Mouse (Mus musculus): ENCODE measurements around the gene Itpr3. TPM values are rescaled to one million over a fixed set of nuclear protein-coding genes. Genes with fewer than 3 reads are reported as not detected.
A peak's percentile ranks its signal among the peaks of the same experiment; 100 is the strongest.

The Itpr3 gene
- polyA plus RNA-seq, 1 experiment from 2014 or later: 1.8 TPM

DNA sequence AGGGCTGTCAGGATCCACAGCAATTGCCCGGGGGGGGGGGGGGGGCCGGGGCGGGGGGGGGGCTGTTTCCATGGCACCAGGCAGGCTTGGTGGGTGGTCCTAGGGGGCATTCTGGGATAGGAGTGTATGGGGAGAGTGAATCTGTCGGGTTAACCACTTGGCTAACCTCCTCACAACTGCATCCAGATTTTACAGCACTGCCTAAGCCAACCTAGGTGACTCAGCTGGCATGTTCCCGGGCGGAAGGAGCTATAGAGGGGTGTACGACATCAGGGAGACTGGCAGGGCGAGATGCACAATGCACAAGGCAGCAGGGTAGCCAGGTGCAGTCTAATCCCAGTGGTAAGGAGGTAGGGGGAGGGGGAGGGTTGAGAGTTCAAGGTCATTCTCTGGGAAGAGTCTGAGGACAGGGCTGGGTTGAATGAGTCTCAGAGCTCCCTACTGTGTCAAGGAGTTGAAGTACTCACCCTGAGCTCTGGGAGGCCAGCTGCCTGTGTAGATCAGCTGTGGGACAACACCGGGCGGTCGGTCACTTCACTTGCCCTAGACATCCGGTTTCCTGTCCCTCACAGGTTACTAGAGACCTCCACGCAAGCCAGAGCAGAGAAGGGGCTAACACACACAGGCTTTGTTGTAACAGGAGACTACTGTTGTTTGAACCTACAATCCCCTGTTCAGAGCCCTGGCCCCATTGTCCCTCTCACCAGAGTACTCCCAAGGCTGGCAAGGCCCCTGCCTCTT is 15.9 kb upstream of the Itpr3 start:
- H3K27ac ChIP-seq: peak overlapping the region; percentile 84
- 39% methylated on average over 13 of the region's 13 CpGs for WGBS
- H3K4me3 ChIP-seq: no peak overlapping the region

DNA sequence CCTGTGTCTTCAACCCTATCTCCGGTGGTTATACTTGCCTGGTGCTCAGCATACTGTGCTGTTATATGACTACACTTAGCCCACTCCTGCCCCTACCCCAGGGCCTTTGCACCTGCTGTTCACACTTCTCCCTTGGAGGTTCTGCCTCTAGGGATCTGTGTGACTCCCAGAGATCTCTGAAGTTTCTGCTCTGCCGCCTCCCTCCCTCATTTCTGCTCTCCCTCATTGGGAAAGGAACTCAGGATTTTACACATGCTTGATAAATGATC is 15.4 kb upstream of the Itpr3 start:
- DNase-seq (ENCODE audit: low spot score): no peak
- peaks cover 21% of the 10 kb centered on the region for H3K27me3 ChIP-seq (ENCODE audit: insufficient read depth, poor library complexity, severe bottlenecking)
- H3K36me3 ChIP-seq: no peaks in the 10 kb centered on the region
- no peak overlapping the region for H3K4me3 ChIP-seq
- WGBS: 89% methylated on average over 2 of the region's 2 CpGs
- H3K27ac ChIP-seq: peak overlapping the region; percentile 84; the same call in 1 of the 2 replicates
- no peaks in the 10 kb centered on the region for H3K9me3 ChIP-seq
- peaks cover 51% of the 10 kb centered on the region for H3K4me1 ChIP-seq (replicated peaks)

More for the DNA sequence above, 15.9 kb upstream of the Itpr3 start:
- Histone ChIP-seq H3K4me1 (replicated peaks) (peaks cover 51% of the 10 kb centered on the region), H3K9me3 (no peaks in the 10 kb centered on the region), H3K27me3 (ENCODE audit: insufficient read depth, poor library complexity, severe bottlenecking) (peaks cover 21% of the 10 kb centered on the region), H3K36me3 (no peaks in the 10 kb centered on the region)
- no peak for DNase-seq (ENCODE audit: low spot score)

DNA sequence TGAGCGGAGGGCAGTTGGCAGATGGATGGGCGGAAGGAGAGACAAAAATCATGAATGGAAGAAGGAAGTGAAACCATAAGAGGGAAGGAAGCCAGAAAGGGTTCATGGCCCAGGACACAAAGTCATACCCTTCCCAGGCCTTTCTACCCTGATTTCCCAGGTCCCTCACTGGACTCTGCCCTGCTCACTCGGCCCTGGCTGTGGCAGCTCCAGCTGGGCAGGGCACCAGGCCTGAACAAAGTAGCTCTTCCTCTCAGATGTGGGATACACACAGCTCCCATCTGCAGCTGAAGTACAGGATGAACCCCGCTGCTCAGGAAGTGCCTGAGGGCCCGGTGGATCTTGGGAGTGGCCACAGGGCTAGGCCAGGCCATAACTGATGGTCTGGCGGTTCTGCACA is 14.3 kb upstream of the Itpr3 start:
- Histone ChIP-seq H3K4me3 (no peak overlapping the region), H3K36me3 (no peaks in the 10 kb centered on the region), H3K9me3 (no peaks in the 10 kb centered on the region), H3K4me1 (replicated peaks) (peaks cover 51% of the 10 kb centered on the region), H3K27me3 (ENCODE audit: insufficient read depth, poor library complexity, severe bottlenecking) (peaks cover 19% of the 10 kb centered on the region), H3K27ac (peak overlapping the region; percentile 70)
- WGBS: 72% methylated on average over 6 of the region's 6 CpGs
- DNase-seq (ENCODE audit: low spot score): no peak

DNA sequence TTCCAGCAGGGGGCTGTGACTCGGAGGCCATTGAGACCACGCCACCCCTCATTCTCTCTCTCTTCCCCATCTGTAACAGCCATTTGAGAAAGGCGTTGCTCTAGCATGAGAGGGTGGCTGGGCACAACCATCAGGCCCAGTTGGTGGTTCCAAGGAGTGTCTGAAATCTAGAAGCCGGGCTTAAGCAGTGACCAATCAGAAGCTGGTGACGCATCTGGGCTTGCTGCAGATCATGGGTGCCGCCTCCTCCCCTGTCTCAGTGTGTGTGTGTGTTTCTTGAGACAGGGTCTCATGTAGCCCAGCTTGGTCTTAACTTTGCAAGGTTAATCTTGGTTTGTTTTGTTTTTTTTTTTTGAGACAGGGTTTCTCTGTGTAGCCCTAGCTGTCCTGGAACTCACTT is 11.9 kb upstream of the Itpr3 start:
- WGBS: 86% methylated on average over 6 of the region's 6 CpGs
- Histone ChIP-seq H3K4me1 (replicated peaks) (peaks cover 36% of the 10 kb centered on the region), H3K27ac (no peak overlapping the region)

GRCm38 (mm10) chr17:27047762-27048444 is 9.2 kb upstream of the Itpr3 start:
- 76% methylated on average over 14 of the region's 14 CpGs for WGBS
- Histone ChIP-seq H3K27me3 (ENCODE audit: insufficient read depth, poor library complexity, severe bottlenecking) (no peaks in the 10 kb centered on the region), H3K36me3 (no peaks in the 10 kb centered on the region), H3K27ac (peak overlapping the region; percentile 75), H3K4me3 (no peak overlapping the region), H3K9me3 (no peaks in the 10 kb centered on the region), H3K4me1 (replicated peaks) (peaks cover 29% of the 10 kb centered on the region)
- DNase-seq (ENCODE audit: low spot score): no peak

More for the DNA sequence above, 11.9 kb upstream of the Itpr3 start:
- no peak overlapping the region for H3K4me3 ChIP-seq
- no peaks in the 10 kb centered on the region for H3K9me3 ChIP-seq
- H3K27me3 ChIP-seq (ENCODE audit: insufficient read depth, poor library complexity, severe bottlenecking): no peaks in the 10 kb centered on the region; the same call in 1 of the 2 replicates
- no peaks in the 10 kb centered on the region for H3K36me3 ChIP-seq
- DNase-seq (ENCODE audit: low spot score): no peak

GRCm38 (mm10) chr17:27048445-27049239 is 8.5 kb upstream of the Itpr3 start:
- no peaks in the 10 kb centered on the region; the same call in 1 of the 2 replicates for H3K27me3 ChIP-seq (ENCODE audit: insufficient read depth, poor library complexity, severe bottlenecking)
- H3K4me3 ChIP-seq: no peak overlapping the region
- DNase-seq (ENCODE audit: low spot score): no peak
- H3K36me3 ChIP-seq: no peaks in the 10 kb centered on the region
- 63% methylated on average over 14 of the region's 14 CpGs for WGBS
- peak overlapping the region; percentile 75 for H3K27ac ChIP-seq
- no peaks in the 10 kb centered on the region for H3K9me3 ChIP-seq
- peaks cover 23% of the 10 kb centered on the region for H3K4me1 ChIP-seq (replicated peaks)

DNA sequence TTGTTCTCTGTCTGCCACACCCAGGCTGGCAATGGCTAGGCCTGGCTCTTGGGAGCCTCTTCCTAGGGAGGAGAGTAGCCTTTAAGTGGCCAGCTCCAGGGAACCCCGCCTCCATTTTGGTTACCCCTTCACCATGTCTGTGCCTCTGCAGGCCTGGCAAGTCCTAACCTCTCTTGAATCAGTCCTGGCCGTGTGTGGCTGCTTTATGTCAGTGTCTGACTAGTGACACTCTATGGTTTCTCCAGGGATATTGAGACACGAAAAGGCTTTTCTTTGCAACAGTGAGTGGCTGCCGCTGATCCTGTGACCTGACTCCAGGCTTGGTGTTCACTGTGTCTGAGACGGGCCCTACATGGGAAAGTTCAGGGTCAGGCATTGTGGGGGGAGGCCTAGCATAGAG is 6.3 kb upstream of the Itpr3 start:
- no peaks in the 10 kb centered on the region for H3K36me3 ChIP-seq
- H3K4me3 ChIP-seq: no peak overlapping the region
- peaks cover 24% of the 10 kb centered on the region for H3K4me1 ChIP-seq (replicated peaks)
- no peak for DNase-seq (ENCODE audit: low spot score)
- H3K27ac ChIP-seq: peak overlapping the region; percentile 74; the same call in 1 of the 2 replicates
- H3K27me3 ChIP-seq (ENCODE audit: insufficient read depth, poor library complexity, severe bottlenecking): peaks cover 7% of the 10 kb centered on the region
- 67% methylated on average over 5 of the region's 5 CpGs for WGBS
- no peaks in the 10 kb centered on the region for H3K9me3 ChIP-seq

DNA sequence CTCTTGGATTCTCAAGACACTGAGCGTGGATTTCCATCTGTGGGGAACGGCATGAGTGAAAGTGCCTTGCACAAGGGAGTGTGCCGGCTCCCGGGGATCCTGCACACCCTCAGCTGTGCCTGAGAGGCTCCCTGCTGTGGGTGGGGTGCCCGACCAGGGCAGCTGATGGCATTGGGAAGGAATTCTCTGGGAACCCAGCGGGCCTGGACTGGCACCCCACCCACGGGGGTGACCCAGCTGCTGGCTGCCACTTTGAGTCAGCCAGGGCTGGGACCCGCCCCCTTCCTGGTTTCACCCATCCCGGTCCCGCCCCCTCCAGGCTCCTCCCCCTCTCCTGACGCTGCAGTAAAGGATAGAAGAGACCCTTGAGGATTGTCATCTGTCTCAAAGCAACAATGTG is 5.6 kb upstream of the Itpr3 start:
- WGBS: 39% methylated on average over 11 of the region's 11 CpGs
- Histone ChIP-seq H3K4me3 (0 out of 2 replicates have a peak overlapping the region, but pooled peaks have one; percentile 16), H3K36me3 (no peaks in the 10 kb centered on the region), H3K27ac (peak overlapping the region; percentile 74), H3K4me1 (replicated peaks) (peaks cover 30% of the 10 kb centered on the region), H3K27me3 (ENCODE audit: insufficient read depth, poor library complexity, severe bottlenecking) (peaks cover 14% of the 10 kb centered on the region), H3K9me3 (no peaks in the 10 kb centered on the region)
- no peak for DNase-seq (ENCODE audit: low spot score)

GRCm38 (mm10) chr17:27056170-27056569 is 934 bp upstream of the Itpr3 start:
- peaks cover 42% of the 10 kb centered on the region for H3K4me1 ChIP-seq (replicated peaks)
- DNase-seq (ENCODE audit: low spot score): peak; percentile 68
- H3K27ac ChIP-seq: no peak overlapping the region
- 1% methylated on average over 13 of the region's 13 CpGs for WGBS
- no peaks in the 10 kb centered on the region for H3K36me3 ChIP-seq
- peaks cover 60% of the 10 kb centered on the region for H3K27me3 ChIP-seq (ENCODE audit: insufficient read depth, poor library complexity, severe bottlenecking)
- no peaks in the 10 kb centered on the region for H3K9me3 ChIP-seq
- H3K4me3 ChIP-seq: peak overlapping the region; percentile 65

- no peak for DNase-seq (ENCODE audit: low spot score)
- Histone ChIP-seq H3K27ac (peak overlapping the region; percentile 76), H3K4me1 (replicated peaks) (peaks cover 31% of the 10 kb centered on the region), H3K27me3 (ENCODE audit: insufficient read depth, poor library complexity, severe bottlenecking) (peaks cover 60% of the 10 kb centered on the region), H3K4me3 (peak overlapping the region; percentile 65), H3K9me3 (no peaks in the 10 kb centered on the region), H3K36me3 (no peaks in the 10 kb centered on the region)
- under 1% methylated on average over 24 of the region's 24 CpGs for WGBS
Measured at GRCm38 (mm10) chr17:27057517-27058055, 482 bp downstream of the Itpr3 start.

DNA sequence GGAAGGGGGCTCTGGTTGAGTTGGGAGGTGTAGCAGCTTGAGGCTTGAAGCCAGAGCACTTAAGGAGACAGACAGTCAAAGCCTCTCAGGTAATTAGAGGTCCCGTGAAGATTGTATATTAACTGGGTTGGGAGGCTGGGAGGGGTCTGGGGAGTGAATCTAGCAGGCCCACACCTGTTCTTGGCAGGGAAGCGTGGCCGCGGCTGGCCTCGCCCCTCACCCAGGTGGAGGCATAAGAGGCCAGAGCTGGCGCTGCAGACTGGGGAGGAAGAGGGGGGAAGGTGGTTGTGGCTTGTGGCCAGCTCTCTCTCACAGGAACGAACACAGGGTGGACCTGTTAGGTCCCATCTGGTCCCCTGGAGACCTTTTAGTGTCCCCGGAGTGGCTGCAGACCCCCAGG is 3.6 kb downstream of the Itpr3 start:
- no peak for DNase-seq (ENCODE audit: low spot score)
- no peak overlapping the region for H3K4me3 ChIP-seq
- 81% methylated on average over 8 of the region's 8 CpGs for WGBS
- H3K4me1 ChIP-seq (replicated peaks): peaks cover 53% of the 10 kb centered on the region
- no peaks in the 10 kb centered on the region for H3K9me3 ChIP-seq
- no peaks in the 10 kb centered on the region for H3K36me3 ChIP-seq
- peaks cover 55% of the 10 kb centered on the region for H3K27me3 ChIP-seq (ENCODE audit: insufficient read depth, poor library complexity, severe bottlenecking)
- H3K27ac ChIP-seq: no peak overlapping the region

DNA sequence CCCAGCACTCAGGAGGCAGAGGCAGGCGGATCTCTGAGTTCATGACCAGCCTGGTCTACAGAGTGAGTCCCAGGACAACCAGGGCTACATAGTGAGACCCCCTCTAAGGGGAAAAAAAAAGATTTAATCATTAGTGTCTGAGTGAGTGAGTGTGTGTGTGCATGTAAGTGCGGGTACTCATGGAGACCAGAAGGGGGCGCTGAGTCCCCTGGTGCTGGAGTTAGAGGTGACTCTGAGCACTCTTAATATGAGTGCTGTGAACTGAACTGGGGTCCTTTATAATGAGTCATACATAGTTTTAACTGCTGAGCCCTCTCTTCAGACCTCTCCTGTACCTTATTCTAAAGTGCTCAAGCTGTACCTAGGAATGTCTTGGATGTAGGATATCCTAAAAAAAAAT is 4.6 kb downstream of the Itpr3 start:
- Histone ChIP-seq H3K9me3 (no peaks in the 10 kb centered on the region), H3K27me3 (ENCODE audit: insufficient read depth, poor library complexity, severe bottlenecking) (peaks cover 44% of the 10 kb centered on the region), H3K4me3 (no peak overlapping the region), H3K4me1 (replicated peaks) (peaks cover 52% of the 10 kb centered on the region), H3K36me3 (no peaks in the 10 kb centered on the region), H3K27ac (no peak overlapping the region)
- DNase-seq (ENCODE audit: low spot score): no peak
- WGBS: 90% methylated on average over 3 of the region's 3 CpGs
